Mouse (Mus musculus) cerebellum, adult 11 months (tissue): ENCODE measurements around the gene B430306N03Rik.
"Not testable (repeated sequence)": the region's sequence is repeated elsewhere in the genome, so short reads cannot be mapped to it uniquely, and the experiment has no call there.

ENCODE experiments used
- DNase-seq: peaks from one replicate; pipeline ENCODE4 v3.0.0; 2022

B430306N03Rik gene

GRCm38 (mm10) chr17:48318686-48319085 is 2.7 kb downstream of the B430306N03Rik start:
- DNase-seq: no peak

- no peak for DNase-seq
Measured at GRCm38 (mm10) chr17:48321279-48321678, 5.3 kb downstream of the B430306N03Rik start.

GRCm38 (mm10) chr17:48323236-48323635 is 7.3 kb downstream of the B430306N03Rik start:
- no peak for DNase-seq

GRCm38 (mm10) chr17:48324258-48324657 is 8.3 kb downstream of the B430306N03Rik start:
- no peak for DNase-seq

GRCm38 (mm10) chr17:48325093-48325492 is 9.2 kb downstream of the B430306N03Rik start:
- DNase-seq: no peak

- DNase-seq: no peak
Measured at GRCm38 (mm10) chr17:48325638-48326037, 9.7 kb downstream of the B430306N03Rik start.

- DNase-seq: no peak
Measured at GRCm38 (mm10) chr17:48326656-48327055, 10.7 kb downstream of the B430306N03Rik start.

GRCm38 (mm10) chr17:48332524-48332923 is 16.6 kb downstream of the B430306N03Rik start:
- DNase-seq: no peak

GRCm38 (mm10) chr17:48334186-48334585 is 18.2 kb downstream of the B430306N03Rik start:
- no peak for DNase-seq

GRCm38 (mm10) chr17:48336857-48337256 is 20.9 kb downstream of the B430306N03Rik start:
- peak; percentile 19 for DNase-seq

- DNase-seq: no peak
Measured at GRCm38 (mm10) chr17:48340267-48340666, 24.3 kb downstream of the B430306N03Rik start.

GRCm38 (mm10) chr17:48341947-48342346 is 26.0 kb downstream of the B430306N03Rik start:
- DNase-seq: no peak

- DNase-seq: no peak
Measured at GRCm38 (mm10) chr17:48343065-48343464, 27.1 kb downstream of the B430306N03Rik start.

GRCm38 (mm10) chr17:48345824-48346223 is 29.9 kb downstream of the B430306N03Rik start:
- DNase-seq: no peak

- no peak for DNase-seq
Measured at GRCm38 (mm10) chr17:48346231-48346630, 30.3 kb downstream of the B430306N03Rik start, which contains the start of gene Trem2. TSS of gene Trem2 (plus strand) at chr17:48346401.

GRCm38 (mm10) chr17:48346834-48347233 is 30.9 kb downstream of the B430306N03Rik start:
- no peak for DNase-seq

GRCm38 (mm10) chr17:48347287-48347686 is 31.3 kb downstream of the B430306N03Rik start:
- DNase-seq: no peak

- DNase-seq: no peak
Measured at GRCm38 (mm10) chr17:48350681-48351193, 34.8 kb downstream of the B430306N03Rik start.

GRCm38 (mm10) chr17:48352976-48353375 is 37.0 kb downstream of the B430306N03Rik start:
- not testable (repeated sequence) for DNase-seq

GRCm38 (mm10) chr17:48355822-48356221 is 39.9 kb downstream of the B430306N03Rik start:
- no peak for DNase-seq

- no peak for DNase-seq
Measured at GRCm38 (mm10) chr17:48357892-48358291, 42.0 kb downstream of the B430306N03Rik start.

- no peak for DNase-seq
Measured at GRCm38 (mm10) chr17:48359616-48360015, 43.7 kb downstream of the B430306N03Rik start, which contains the start of gene Treml1. TSS of gene Treml1 (plus strand) at chr17:48359916.

- DNase-seq: no peak
Measured at GRCm38 (mm10) chr17:48360462-48360861, 44.5 kb downstream of the B430306N03Rik start.

- DNase-seq: no peak
Measured at GRCm38 (mm10) chr17:48362346-48362745, 46.4 kb downstream of the B430306N03Rik start.

GRCm38 (mm10) chr17:48362966-48363365 is 47.0 kb downstream of the B430306N03Rik start:
- peak; percentile 10 for DNase-seq
